Mouse (Mus musculus) stomach, postnatal 0 days (tissue): ENCODE measurements around the gene Wdr93.

Experiments used
- CTCF ChIP-seq: IDR thresholded peaks from 2 replicates; pipeline ENCODE4 v1.5.1; 2016; ENCODE audit warnings: antibody characterized with exemption, low read depth, mild to moderate bottlenecking, moderate library complexity
- EP300 ChIP-seq: optimal IDR thresholded peaks from 2 replicates; pipeline ENCODE3; 2016; ENCODE audit warnings: antibody characterized with exemption

DNA sequence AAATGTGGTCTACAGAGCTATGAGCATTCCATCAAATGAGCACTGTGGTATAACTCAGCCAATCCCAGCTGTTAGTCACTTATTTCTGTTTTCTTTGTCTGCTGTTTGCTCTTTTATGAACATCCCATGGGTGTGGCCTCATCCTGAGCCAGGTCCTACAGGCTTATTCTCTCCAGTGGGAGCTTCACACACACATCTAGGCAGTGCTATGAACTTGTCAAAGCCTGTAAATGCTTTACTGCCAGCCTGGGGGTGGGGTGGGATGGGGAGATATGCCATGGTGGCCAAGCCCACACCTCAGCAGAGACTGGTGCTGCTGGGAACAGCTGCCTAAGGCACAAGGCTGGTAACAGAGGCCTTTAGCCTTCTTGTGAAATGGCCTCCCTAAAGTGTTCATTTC is 90.0 kb downstream of the Wdr93 start:
- no peak for TF ChIP-seq CTCF
- no peak for TF ChIP-seq EP300
